Mouse (Mus musculus) heart, postnatal 0 days (tissue): ENCODE data around the gene Mef2d. TPM values are rescaled to one million over a fixed set of nuclear protein-coding genes. Genes with fewer than 3 reads are reported as not detected.

ENCODE experiments used
- ATAC-seq: fragments of 200-750 bp; cut with Nextera tagmentation; 2 replicates; pipeline ENCODE4 v1.8.0; 2017; ENCODE audit warnings: low read depth, moderate number of reproducible peaks, moderate library complexity; ENCODE audit not compliant: insufficient read depth
- DNase-seq: peaks from one replicate; pipeline ENCODE4 v3.0.0-alpha.2; 2016; ENCODE audit warnings: low spot score
- H3K27ac ChIP-seq: fragments of 300-500 bp; sonication (generic); 2 replicates; pipeline ENCODE4 v1.5.1; 2014; ENCODE audit warnings: low read depth, mild to moderate bottlenecking
- H3K27me3 ChIP-seq: fragments of 300-500 bp; sonication (generic); 2 replicates; pipeline ENCODE4 v1.6.1; 2014; ENCODE audit warnings: low read length, mixed read lengths; ENCODE audit not compliant: control insufficient read depth, insufficient read depth
- H3K36me3 ChIP-seq: fragments of 300-500 bp; sonication (generic); replicated peaks from 2 replicates; pipeline ENCODE4 v1.6.1; 2014; ENCODE audit warnings: low read length, mixed read lengths; ENCODE audit not compliant: control insufficient read depth, insufficient read depth
- H3K4me1 ChIP-seq: fragments of 300-500 bp; sonication (generic); 2 replicates; pipeline ENCODE4 v1.6.1; 2014; ENCODE audit warnings: antibody characterized with exemption; ENCODE audit not compliant: control insufficient read depth, insufficient read depth
- H3K4me2 ChIP-seq: fragments of 300-500 bp; sonication (generic); 2 replicates; pipeline ENCODE4 v1.6.1; 2014; ENCODE audit warnings: low read depth, mild to moderate bottlenecking, low read length, moderate library complexity
- H3K4me3 ChIP-seq: fragments of 300-500 bp; sonication (generic); 2 replicates; pipeline ENCODE4 v1.5.1; 2014; ENCODE audit warnings: low read depth, low read length
- H3K9ac ChIP-seq: fragments of 300-500 bp; sonication (generic); replicated peaks from 2 replicates; pipeline ENCODE4 v1.6.1; 2014; ENCODE audit warnings: low read depth, low read length, mixed read lengths
- H3K9me3 ChIP-seq: fragments of 300-500 bp; sonication (generic); replicated peaks from 2 replicates; pipeline ENCODE4 v1.6.1; 2016; ENCODE audit warnings: low read length; ENCODE audit not compliant: control insufficient read depth
- CTCF ChIP-seq: IDR thresholded peaks from 2 replicates; pipeline ENCODE4 v1.5.1; 2016; ENCODE audit warnings: antibody characterized with exemption, control low read depth, low read depth
- EP300 ChIP-seq: IDR thresholded peaks from 2 replicates; pipeline ENCODE4 v1.6.1; 2016; ENCODE audit warnings: antibody characterized with exemption, low read depth
- WGBS: fragments of 180-500 bp; shearing (Covaris S2); extraction: QIAGEN DNeasy Blood & Tissue Kit; methylation state at CpG from one replicate; pipeline ENCODE4 v1.1.7; 2014; 5-methylcytosine and 5-hydroxymethylcytosine counted together
- polyA plus RNA-seq: library from polyadenylated mRNA; unstranded; fragments of >200 nt; fragmentation: Nextera tagmentation; extraction: Ambion mirVana; gene quantifications from 2 replicates; pipeline ENCODE4 v1.2.1, GENCODE M21; 2015
- total RNA-seq: library from RNA; depleted of rRNA; stranded (reverse); fragments of >200 nt; gene quantifications from 2 replicates; pipeline ENCODE4 v1.2.3, GENCODE M21; 2014; ENCODE audit warnings: low replicate concordance

Mef2d gene
- total and polyA plus RNA-seq, 2 experiments from 2014 or later, result 30.0 to 70.8 TPM

DNA sequence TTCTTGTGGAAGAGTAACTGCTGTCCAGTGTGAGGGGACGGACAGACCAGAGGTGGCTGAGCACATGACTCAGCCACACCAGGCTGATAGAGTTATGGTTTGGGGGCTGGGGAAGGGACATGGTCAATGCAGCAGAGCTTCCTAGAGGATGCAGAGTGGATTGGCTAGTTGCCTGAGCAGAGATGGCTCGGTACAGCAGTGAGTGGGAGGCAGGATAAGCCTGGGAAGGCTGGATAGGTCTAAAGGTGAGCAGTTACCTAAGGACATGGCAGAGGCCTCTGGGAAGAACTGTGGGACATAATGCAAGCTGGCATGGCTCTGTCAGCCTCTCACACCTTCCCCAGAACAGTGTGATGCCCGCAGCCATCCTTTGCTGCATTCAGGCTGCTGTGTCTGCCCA, 21.7 kb downstream of the Mef2d start:
- WGBS, result 52% methylated on average over 3 of the region's 3 CpGs

GRCm38 (mm10) chr3:88164263-88164662, 22.1 kb downstream of the Mef2d start:
- Histone ChIP-seq H3K36me3 (peaks cover 91% of the 10 kb centered on the region), H3K27me3 (no peaks in the 10 kb centered on the region), H3K4me2 (no peak overlapping the region), H3K9ac (no peak overlapping the region), H3K4me1 (no peaks in the 10 kb centered on the region; the same call in 1 of the 2 replicates), H3K4me3 (no peak overlapping the region), H3K27ac (no peak overlapping the region; the same call in 1 of the 2 replicates), H3K9me3 (no peaks in the 10 kb centered on the region)
- DNase-seq (no peak), ATAC-seq (no peak)
- WGBS, result 81% methylated on average over 3 of the region's 3 CpGs
- TF ChIP-seq EP300 (no peak), CTCF (no peak)

More for the DNA sequence above, 21.7 kb downstream of the Mef2d start:
- H3K36me3 ChIP-seq, result peaks cover 91% of the 10 kb centered on the region
- TF ChIP-seq CTCF (no peak), EP300 (no peak)
- H3K4me1 ChIP-seq, result no peaks in the 10 kb centered on the region; the same call in 1 of the 2 replicates
- no peaks in the 10 kb centered on the region for H3K27me3 ChIP-seq
- H3K4me2 ChIP-seq, result no peak overlapping the region
- H3K9me3 ChIP-seq, result no peaks in the 10 kb centered on the region
- no peak for DNase-seq
- no peak overlapping the region for H3K9ac ChIP-seq
- no peak for ATAC-seq
- no peak overlapping the region for H3K27ac ChIP-seq
- H3K4me3 ChIP-seq, result no peak overlapping the region

- 32% methylated on average over 5 of the region's 5 CpGs for WGBS
- ATAC-seq (peak; percentile 80), DNase-seq (peak; percentile 78)
- no peak overlapping the region for H3K4me3 ChIP-seq
- H3K27ac ChIP-seq, result peak overlapping the region; percentile 78
- H3K36me3 ChIP-seq, result peaks cover 91% of the 10 kb centered on the region
- no peaks in the 10 kb centered on the region for H3K9me3 ChIP-seq
- no peak overlapping the region for H3K4me2 ChIP-seq
- H3K9ac ChIP-seq, result no peak overlapping the region
- no peaks in the 10 kb centered on the region for H3K27me3 ChIP-seq
- TF ChIP-seq EP300, result no peak
- TF ChIP-seq CTCF, result no peak
- H3K4me1 ChIP-seq, result no peaks in the 10 kb centered on the region
Observed at GRCm38 (mm10) chr3:88166056-88166455, 23.9 kb downstream of the Mef2d start.

DNA sequence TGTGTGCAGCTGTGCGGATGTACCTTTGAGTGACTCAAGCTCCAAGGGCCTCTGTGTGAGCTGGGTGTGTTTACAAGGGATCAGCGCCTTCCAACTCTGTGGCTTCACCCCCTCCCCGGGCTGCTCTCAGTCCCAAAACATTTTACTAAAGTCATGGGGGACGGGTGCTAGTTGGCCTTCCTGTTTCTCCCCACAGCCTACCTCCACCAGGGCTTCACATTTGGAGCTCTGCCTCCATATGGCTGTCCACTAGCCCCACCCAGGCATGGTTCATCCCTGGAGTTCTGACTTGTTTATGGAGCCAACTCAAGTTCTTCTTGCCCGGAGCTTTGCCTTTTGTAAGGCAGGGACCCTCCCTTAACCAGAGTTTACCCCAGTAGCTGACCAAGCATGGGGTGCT, 28.2 kb downstream of the Mef2d start:
- TF ChIP-seq EP300 (no peak), CTCF (no peak)
- Histone ChIP-seq H3K27me3 (no peaks in the 10 kb centered on the region), H3K9me3 (no peaks in the 10 kb centered on the region), H3K4me2 (no peak overlapping the region), H3K36me3 (peaks cover 66% of the 10 kb centered on the region), H3K4me1 (no peaks in the 10 kb centered on the region), H3K4me3 (no peak overlapping the region), H3K9ac (no peak overlapping the region), H3K27ac (no peak overlapping the region)
- DNase-seq, result no peak
- 80% methylated on average over 5 of the region's 5 CpGs for WGBS
- no peak for ATAC-seq

DNA sequence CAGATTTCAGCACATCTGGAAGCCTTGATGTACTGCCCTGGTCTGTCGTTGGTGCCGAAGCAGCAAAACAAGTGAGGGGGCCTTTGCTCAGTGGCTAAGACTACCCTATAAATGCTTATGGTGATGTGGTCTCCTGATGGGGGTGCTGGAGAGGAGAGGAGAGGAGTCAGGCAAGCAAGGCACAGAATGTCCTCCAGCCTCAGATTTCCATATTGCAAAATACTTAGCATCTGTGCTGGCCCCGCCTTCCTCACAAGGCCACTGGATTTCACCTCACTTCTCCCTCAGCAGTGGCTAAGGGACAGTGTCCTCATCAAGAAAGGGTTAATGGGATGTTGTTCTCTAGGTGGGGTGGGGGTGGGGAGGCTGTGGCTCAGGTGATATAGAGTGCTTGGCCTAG, 30.3 kb downstream of the Mef2d start:
- DNase-seq (no peak), ATAC-seq (no peak)
- Histone ChIP-seq H3K4me1 (no peaks in the 10 kb centered on the region), H3K27me3 (no peaks in the 10 kb centered on the region), H3K4me3 (no peak overlapping the region), H3K9ac (no peak overlapping the region), H3K27ac (peak overlapping the region; percentile 70; the same call in 1 of the 2 replicates), H3K36me3 (peaks cover 54% of the 10 kb centered on the region), H3K9me3 (no peaks in the 10 kb centered on the region), H3K4me2 (no peak overlapping the region)
- no peak for TF ChIP-seq EP300
- TF ChIP-seq CTCF, result no peak
- 81% methylated on average over 3 of the region's 3 CpGs for WGBS

- Histone ChIP-seq H3K36me3 (peaks cover 45% of the 10 kb centered on the region), H3K4me3 (no peak overlapping the region), H3K4me2 (no peak overlapping the region), H3K9ac (no peak overlapping the region), H3K27ac (peak overlapping the region; percentile 70), H3K9me3 (no peaks in the 10 kb centered on the region), H3K27me3 (no peaks in the 10 kb centered on the region), H3K4me1 (no peaks in the 10 kb centered on the region)
- 39% methylated on average over 3 of the region's 3 CpGs for WGBS
- peak; percentile 39 for DNase-seq
- TF ChIP-seq EP300, result no peak
- TF ChIP-seq CTCF, result peak; percentile 73
- ATAC-seq, result no peak
Observed at GRCm38 (mm10) chr3:88173375-88173774, 31.2 kb downstream of the Mef2d start.
